Mouse (Mus musculus): ENCODE data around the gene Ssb.

Gene Ssb

DNA sequence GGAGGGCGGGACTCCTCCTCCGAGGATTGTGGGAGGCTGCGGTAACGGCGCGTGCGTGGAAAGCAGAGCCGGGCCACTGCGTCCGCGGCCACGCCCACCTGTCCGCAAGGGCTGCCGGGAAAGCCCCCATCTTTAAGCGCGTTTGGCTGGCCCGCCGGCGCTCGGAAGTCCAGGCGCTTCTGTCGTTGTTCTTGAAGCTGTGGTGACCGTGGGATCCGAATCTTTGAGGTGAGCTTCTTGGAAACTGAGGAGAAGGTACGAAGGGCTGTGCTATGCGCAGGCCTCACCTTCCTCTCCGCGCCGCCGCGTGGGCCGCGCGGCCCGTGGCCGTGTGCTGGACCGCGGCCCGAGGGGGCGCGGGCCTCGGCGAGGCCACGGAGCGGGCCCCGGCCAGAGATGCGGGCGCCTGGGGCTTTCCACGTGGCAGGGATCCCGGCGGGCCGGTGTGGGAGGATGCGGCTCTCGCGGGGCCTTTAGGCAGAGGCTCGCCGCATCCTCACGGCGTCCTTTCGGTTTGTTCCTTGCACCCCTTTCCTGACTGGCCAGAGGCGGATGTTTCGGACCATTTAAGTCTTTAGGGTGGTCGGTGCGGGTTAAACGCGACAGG lies at the start of gene Ssb:
Gene Ssb, plus strand, starts transcription at position 78 of the 607 bp plus-strand sequence.
- DNase-seq (ENCODE audit: low read depth, low spot score): peak; percentile 91

DNA sequence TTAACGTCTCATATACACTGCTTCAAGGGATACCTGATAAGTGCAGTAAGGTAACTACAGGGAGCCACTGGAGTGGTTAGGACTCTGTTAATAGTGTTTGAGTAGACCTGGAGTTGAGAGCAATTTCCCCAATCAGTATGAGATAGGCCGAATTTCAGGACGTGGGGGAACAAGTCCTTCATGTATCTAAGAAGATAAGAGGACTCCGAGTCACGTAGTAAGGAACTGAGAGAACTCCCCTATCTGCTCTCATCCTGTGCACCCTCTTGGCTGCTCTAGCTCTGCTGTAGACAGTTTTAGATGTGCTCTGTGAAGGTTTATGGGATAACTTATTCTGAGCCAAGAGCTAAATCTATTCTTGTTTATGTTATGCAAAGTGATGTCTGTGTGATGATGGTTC lies 44.8 kb upstream of the Ssb start:
- DNase-seq (ENCODE audit: low read depth, low spot score): no peak

DNA sequence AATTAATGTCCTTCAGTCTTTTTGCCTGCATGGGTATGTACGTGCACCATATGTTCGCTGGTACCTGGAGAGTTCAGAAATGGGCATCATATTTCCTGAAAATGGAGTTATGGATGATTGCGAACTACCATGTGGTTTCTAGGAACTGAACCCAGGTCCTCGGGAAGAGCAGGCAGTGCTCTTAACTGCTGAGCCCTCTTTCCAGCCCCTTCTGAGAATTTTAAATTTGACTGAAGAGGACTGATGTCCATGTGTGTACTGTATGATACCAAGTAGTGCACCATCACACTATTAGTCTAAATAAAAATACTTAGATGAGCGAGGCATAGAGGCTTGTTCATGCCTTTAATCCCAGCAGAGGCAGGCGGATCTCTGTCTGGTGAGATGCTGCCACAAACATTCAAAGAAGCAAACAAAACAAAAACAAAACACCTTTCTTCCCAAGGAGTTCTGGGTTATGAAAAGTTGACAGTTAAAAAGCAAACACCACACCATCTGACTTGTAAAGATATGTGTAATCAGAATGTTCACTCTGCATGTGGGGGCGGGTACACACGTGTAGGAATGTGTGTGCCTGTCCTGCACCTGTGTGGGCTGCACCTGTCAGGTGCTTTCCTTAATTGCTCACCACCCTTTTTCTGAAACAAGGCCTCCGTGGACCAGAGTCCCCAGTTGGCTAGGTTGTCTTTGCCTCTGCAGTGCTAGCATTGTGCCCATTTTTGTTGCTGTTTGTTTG lies 42.8 kb upstream of the Ssb start:
- no peak for DNase-seq (ENCODE audit: low read depth, low spot score)

DNA sequence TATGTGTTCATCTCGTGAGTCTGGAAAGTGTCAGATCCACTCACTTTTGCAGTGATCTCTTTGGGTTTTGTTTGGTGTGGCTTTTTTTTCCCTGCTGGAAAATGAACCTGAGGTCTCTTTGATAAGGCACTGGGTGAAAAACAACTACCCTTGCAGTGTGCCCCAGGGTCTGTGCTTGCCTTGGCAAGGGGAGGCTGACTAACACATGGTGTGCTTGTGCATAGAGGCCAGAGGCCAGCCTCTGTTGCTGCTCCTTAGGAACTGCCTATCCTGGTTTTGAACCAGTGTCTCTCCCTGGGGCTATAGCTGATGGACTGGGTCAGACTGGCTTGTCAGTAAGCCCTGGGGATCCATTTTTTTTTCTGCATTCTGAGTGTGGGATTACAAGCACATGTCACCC lies 41.2 kb upstream of the Ssb start:
- no peak for DNase-seq (ENCODE audit: low read depth, low spot score)

DNA sequence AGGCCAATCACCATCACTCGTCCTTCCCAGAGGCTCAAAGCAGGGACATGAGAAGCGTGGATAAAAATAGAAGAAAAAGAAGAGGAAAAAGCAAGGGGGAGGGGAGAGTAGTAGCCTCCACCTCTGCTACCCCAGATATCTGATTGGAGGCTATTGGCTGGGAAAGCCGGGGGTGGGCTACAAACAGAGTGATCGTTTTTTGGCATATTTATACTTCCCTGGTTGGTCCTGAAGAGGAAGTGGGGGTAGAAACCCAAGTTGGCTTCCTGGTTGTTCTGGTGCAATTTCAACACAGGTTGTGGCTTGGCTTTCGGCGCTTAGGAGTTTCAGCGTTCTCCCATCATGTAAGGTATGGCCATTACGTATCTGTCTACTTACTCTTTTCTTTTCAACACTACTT lies 39.7 kb upstream of the Ssb start, which contains the start of gene Klhl23:
Gene Klhl23, plus strand, starts transcription at position 234 of the 400 bp plus-strand sequence.
- DNase-seq (ENCODE audit: low read depth, low spot score): no peak

DNA sequence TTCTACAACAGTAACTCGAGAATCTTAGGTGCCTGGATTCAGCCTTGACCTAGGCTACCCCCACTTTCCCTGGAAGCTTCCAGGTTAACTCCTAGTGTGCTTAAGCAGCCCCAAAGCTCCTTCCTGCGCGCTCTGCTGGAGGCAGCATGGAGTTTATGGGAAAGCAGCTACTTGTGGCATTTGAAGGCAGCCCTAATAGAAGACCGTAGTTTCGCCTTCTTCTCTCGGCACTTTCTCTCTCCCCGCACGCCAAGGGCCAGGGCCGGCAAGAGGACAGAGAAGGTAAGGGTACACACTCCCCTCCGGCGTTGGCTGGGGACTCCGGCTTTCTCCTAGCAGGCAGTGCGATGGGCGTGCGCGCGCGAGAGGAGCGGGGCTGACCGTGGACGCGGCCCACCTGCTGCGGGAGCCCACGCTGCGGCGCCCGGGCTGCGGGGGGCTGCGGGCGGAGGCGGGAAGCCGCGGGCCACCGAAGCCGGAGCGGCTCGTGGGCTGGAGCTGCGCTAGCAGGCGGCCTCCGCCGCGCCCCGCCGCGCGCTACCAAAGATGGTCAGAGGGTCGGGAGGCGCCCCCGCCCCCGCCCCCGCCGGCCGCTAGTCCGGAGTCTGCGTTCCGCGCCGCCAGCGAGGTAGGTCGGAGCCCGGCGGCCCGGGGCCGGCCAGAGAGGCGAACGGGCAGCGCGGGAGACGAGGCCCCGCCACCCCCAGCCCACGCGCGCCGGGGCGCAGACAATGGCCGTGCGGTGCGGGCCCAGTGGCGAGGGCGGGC lies 38.8 kb upstream of the Ssb start:
- peak; percentile 42 for DNase-seq (ENCODE audit: low read depth, low spot score)

DNA sequence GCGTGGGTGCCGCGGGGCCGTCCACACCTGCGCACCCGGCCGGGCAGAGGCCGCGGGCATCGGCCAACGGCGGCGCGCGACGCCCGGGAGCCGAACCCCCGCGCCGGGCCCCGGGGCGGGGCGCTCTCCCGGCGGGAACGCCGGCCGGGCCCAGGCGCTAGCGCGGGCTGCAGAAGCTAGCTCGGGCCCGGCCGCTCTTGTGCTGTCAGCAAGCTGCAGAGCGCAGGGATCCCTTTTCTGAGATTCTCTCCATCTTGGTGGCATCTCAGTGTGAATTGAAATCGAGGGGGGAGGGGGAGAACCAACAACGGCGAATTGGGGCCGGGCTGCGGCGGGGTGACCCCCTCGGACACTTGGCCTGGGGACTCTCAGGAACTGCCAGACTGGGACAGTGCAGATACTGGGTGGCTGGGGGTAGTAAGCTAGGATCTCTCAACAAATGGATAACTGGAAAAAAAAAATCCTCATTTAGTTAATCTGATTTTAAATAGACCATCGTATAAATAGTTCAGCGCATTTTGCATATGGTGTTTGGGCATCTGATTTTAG lies 38.2 kb upstream of the Ssb start:
- no peak for DNase-seq (ENCODE audit: low read depth, low spot score)

DNA sequence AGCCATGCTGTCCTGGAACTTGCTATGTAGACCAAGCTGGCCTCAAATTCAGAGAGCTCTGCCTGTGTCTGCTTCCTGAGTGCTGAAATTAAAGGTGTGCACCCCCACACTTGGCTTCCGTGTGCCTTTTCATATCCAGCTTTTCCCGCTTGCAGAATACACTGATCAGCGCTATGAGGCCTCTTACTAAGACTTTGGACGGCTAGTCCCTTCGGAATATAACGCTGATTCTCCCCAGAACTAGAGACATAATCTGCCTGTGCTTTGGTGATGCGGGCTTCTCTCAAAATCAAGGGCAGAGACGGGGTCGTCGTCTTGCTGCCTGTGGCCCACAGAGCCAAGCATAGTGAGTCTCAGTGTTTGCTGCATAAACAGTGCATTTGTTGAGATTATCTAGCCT lies 35.5 kb upstream of the Ssb start:
- no peak for DNase-seq (ENCODE audit: low read depth, low spot score)

DNA sequence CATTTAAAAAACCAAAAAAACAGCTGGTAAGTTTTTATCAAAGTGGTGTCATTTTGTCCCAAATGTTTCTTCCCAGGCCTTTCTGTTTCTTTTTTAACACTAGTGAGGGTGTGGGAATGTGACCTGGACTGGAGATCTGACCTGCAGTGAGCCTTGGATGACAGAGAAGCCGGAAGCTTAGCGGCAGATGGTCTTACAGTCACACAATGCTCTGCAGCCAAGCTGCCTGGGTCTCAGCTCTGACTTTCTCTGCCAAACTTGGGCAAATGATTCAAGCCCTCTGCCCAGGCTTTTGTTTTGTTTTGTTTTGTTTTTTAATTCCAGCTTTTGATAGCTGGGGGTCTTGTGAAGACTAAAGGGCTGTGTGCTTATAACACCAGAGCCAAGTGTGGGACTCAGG lies 35.0 kb upstream of the Ssb start:
- DNase-seq (ENCODE audit: low read depth, low spot score): no peak

DNA sequence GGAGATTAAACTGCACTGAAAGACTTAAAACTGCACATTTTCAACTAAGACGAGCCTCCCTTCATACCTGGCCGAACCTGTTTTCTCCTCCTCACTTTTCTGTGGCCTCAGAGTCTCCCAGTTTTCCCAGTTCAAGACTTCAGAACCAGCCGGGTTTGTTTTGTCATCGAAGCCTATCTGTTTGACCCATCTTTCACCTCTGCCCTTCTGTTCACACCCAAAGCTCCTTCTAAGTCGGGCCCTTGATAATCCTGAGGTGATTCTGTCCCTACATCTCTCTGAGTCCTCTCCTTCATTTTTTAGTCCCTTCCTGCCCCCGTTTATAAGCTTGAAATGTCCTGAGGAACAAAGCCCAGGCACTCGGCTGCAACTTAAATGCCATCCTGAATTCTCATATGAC lies 33.3 kb upstream of the Ssb start:
- no peak for DNase-seq (ENCODE audit: low read depth, low spot score)

DNA sequence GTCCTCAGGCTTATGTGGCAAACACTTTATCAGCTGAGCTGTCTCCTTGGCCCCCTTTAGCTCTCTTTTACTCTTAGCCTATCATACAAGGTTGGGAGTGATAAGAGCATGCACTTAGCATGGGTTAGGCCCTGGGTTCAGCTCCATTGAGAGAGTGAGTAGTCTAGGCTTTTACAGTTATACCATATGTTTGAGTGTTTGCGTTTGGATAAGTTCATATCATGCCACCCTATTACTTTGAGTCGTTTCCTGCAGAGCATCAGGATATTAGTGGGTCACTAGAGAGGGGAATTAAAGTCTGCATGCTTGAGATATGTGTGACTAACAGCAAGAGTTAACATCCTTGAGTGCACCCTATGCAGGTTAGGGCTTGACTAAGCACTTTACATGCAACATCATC lies 31.7 kb upstream of the Ssb start:
- DNase-seq (ENCODE audit: low read depth, low spot score): no peak

DNA sequence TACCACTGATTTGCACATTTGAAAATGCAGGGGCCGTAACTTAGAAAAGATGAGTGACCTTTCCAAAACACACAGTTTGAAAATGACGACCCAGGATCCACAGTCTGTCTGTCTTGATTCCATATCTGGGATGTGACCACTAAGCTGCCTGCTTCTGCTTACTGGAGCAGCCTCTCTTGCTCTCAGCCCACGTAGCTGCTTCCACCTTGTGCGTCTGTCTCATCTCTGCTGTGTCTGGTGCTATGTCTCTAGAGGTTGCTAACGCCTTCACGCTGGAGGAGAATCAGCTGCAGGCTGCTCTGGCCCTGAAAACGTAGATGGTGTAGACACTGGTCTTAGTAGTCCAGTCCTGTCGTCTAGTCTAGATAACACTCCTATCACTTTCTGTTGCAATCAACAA lies 31.2 kb upstream of the Ssb start:
- DNase-seq (ENCODE audit: low read depth, low spot score): no peak

DNA sequence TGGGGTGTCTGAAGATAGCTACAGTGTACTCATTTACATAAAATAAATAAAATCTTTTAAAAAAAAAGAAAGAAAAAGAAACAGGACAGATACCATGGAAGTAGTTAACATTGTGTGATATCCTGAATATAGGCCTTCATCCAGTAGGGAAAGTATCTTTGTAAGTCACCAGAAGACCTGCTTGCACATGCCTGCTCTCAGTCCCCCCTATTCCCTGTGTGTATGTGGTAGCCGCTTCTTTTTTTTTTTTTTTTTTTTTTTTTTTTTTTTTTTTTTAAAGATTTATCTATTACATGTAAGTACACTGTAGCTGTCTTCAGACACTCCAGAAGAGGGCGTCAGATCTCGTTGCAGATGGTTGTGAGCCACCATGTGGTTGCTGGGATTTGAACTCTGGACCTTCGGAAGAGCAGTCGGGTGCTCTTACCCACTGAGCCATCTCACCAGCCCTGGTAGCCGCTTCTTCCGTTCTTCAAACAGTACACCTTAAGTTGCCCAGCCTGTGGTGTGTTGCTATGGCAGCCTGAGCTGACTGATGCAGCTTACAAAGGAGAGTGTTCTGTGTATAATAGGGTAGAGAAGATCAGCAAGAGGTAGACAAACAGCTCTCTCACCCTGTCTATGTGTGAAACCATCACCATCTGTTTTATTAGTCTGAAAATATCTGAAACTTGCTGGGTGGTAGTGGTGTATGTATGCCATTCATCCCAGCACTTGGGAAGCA lies 24.0 kb upstream of the Ssb start:
- DNase-seq (ENCODE audit: low read depth, low spot score): no peak

DNA sequence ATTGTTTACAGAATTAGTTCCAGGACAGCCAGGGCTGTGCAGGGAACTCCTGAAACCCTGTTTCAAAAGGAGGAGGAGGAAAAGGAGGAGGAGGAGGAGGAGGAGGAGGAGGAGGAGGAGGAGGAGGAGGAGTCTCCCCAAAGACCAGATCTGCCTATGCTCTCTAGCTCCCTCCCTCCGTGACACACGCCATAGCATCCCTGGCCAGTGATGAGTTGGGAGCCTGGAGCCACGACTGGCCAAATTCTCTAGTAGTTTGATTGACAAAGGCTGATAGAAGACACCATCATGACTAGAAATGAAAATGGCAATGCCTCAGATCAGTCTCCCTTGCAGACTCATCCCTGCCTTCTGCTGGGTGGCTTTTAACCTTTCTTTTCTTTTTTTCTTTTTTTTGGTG lies 23.4 kb upstream of the Ssb start:
- DNase-seq (ENCODE audit: low read depth, low spot score): no peak

DNA sequence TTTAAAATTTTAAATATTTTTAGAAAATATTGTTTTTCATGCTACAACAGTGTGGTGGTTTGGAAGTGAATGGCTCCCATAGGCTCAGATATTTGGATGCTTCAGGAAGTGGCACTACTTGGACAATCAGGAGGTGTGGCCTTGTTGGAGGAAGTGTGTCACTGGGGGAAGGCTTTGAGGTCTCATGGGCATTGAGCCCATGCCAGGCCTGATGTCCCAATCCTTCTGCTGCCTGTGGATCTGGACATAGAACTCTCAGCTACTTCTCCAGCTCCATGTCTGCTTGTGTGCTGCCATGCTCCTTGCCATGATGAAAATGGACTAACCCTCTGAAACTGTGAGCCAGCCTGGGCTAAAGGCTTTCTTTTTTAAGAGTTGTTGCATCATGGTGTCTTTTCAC lies 22.7 kb upstream of the Ssb start:
- no peak for DNase-seq (ENCODE audit: low read depth, low spot score)

DNA sequence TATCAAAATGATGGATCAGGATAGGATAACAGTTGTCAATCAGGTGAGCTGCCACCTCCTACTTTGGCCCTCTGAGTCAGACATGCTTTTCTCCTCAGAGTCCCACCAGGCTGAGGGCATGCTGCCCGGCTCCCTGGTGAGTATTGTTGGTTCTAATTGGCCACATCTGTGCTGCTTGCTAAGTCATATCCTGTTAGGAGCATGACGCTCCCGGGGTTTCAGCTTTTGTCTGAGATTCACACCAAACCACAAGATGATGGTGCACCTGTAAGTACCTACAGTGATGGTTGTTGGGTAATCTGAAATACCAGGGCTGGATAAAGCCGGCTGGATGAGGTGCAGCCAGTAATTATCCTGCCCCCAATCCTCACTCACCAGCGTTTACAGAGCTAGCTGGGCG lies 21.1 kb upstream of the Ssb start:
- DNase-seq (ENCODE audit: low read depth, low spot score): no peak

DNA sequence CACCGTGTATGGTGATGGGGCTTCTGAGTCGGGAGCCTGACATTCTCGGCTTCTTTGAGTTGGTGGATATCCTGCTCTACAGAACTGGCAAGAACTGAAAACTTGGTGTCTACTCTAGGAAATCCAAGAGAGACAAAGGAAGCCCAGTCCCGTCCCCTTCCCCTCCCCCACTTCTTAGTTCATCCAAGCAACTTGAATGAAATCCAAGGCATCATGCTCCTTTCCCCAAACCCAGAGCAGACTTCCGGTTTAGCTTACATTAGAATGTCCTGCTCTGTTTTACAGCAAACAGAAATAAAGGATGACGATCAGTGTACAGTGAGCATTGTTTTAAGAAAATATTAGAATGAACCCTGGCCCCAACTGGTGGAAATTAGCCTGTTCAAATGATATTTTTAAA lies 12.1 kb upstream of the Ssb start:
- no peak for DNase-seq (ENCODE audit: low read depth, low spot score)

DNA sequence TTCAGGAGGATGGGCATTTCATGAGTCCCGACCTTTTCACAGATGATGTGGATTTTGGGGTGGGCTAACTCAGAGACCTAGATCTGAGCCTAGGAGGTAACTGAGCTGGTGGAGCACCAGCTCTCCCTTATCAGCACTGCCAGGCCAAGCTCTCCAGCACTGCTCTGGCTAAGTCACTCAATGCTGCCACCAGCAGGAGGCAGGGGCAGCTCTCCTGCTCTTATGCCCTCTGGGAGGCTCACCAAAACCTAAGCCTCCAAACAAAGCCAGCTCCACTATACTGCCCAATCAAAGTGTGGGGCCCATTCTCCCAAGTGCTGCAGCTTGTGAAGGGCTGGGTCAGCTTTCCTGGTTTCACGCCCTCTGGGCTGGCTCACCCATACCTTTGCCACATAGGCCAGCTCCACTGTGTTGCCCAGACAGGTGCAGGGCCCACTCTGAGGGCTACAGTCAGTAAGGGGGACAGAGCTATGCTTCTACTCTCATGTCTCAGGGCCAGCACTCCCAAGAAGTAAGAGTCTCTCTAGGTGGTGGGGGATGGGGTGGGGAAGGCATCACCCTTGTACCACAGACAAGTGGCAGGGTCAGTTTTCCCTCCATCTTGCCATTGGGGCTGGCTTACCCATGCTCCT lies 9.8 kb upstream of the Ssb start:
- no peak for DNase-seq (ENCODE audit: low read depth, low spot score)

DNA sequence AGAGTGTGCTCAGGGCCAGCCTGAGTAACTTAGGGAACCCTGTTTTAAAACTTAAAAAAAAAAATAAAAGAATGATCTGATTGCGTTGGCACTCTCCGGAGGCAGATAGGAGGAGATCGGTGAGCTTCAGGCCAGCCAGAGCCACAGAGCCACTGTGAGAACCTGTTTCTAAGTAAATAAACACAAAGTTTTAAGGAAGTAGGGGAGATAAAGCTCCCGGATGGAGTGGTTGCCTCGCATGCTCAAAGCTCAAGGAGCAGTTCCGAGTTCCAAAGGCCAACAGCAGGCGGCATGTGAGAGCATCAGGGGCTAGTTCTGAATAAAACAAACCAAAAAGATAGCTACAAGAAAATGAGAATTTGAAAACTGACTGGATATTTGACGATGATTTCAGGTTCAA lies 5.0 kb upstream of the Ssb start:
- DNase-seq (ENCODE audit: low read depth, low spot score): no peak

DNA sequence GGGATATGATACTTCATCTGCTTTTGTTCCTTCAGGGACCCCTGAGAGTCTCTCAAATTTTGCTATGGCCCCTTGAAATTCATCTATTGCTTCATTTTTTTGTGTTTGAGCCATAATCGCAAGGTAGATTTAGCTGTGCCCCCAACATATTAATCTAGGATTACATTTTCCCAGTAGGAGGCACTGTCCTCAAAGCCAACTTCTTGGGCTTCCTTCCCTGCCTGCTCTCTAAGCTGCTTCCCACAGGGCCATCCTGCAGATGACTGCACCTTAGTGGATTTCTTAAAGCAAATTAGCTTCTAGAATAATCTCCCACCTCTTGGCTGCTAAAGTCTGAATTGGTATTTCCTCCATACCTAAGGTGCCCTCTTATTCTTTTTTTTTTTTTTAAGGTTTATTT lies 3.5 kb upstream of the Ssb start:
- DNase-seq (ENCODE audit: low read depth, low spot score): no peak

DNA sequence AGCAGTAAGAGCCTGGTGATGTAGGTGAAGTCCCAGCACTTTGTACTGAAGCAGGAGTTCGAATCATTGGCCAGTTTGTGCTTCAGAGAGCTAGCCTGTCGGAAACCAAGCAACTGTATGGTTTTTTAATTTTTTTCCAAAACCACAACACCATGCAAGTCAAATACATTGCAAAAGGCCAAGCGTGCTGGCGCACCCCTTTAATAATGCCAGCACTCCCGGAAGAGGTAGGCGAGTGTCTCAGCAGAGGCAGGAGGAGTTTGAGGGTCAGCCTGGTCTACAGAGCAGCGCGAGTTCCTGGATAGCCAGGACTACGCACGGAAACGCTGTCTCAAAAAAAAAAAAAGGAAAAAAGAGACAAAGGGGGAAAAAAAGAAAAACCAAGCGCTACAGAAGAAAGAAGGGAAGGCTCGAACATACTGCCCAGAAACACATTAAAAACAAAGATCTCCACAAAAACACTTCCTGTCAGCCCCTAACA lies 350 bp upstream of the Ssb start:
- DNase-seq (ENCODE audit: low read depth, low spot score): no peak

Data from embryo, embryonic 11.5 days (tissue).